Comparison of ENCODE assay signal across 27 mouse cellular contexts in genomic region chr1:172274547-172274946, GRCm38 (mm10). TPM values are rescaled to one million over a fixed set of nuclear protein-coding genes. Genes with fewer than 3 reads are reported as not detected.
"Had no signal": no experiment of that assay in that cellular context is flagged by ENCODE, and none has a peak within 500 bp of the region (broad histone marks: within the 10 kb centered on the region; RNA-seq: fewer than 3 reads in every experiment).

No protein-coding gene starts in this region.

- ATAC-seq: midbrain, embryonic 15.5 days had no signal

- H3K27ac ChIP-seq: limb, embryonic 10.5 days; limb, embryonic 13.5 days; liver, embryonic 15.5 days; midbrain, embryonic 12.5 days; midbrain, embryonic 15.5 days; neural tube, embryonic 12.5 days; neural tube, embryonic 15.5 days; stomach, postnatal 0 days had no signal

- H3K4me2 ChIP-seq: limb, embryonic 13.5 days; liver, embryonic 15.5 days; midbrain, embryonic 12.5 days; midbrain, embryonic 15.5 days; neural tube, embryonic 12.5 days; neural tube, embryonic 15.5 days had no signal

- H3K9ac ChIP-seq: limb, embryonic 13.5 days; liver, embryonic 15.5 days; midbrain, embryonic 12.5 days; midbrain, embryonic 15.5 days; neural tube, embryonic 12.5 days; neural tube, embryonic 15.5 days had no signal

- H3K4me1 ChIP-seq: liver, embryonic 15.5 days had no signal

- H3K4me3 ChIP-seq: limb, embryonic 10.5 days; limb, embryonic 13.5 days; liver, embryonic 15.5 days; midbrain, embryonic 12.5 days; midbrain, embryonic 15.5 days; neural tube, embryonic 12.5 days; neural tube, embryonic 15.5 days had no signal

- H3K36me3 ChIP-seq: limb, embryonic 10.5 days; limb, embryonic 13.5 days; liver, embryonic 15.5 days; midbrain, embryonic 12.5 days; midbrain, embryonic 15.5 days; neural tube, embryonic 12.5 days; neural tube, embryonic 15.5 days had no signal

- DNase-seq: kidney, postnatal 14 days; liver; lung, adult 2 months; lung, postnatal 14 days; lung, postnatal 4 days; right cerebral cortex, adult 18-20 months; right cerebral cortex, postnatal 14 days; right cerebral cortex, postnatal 4 days; thymus, adult 2 months; thymus, postnatal 14 days; thymus, postnatal 4 days had no signal

- H3K27me3 ChIP-seq: limb, embryonic 13.5 days; liver, embryonic 15.5 days; midbrain, embryonic 15.5 days; neural tube, embryonic 12.5 days; neural tube, embryonic 15.5 days had no signal

- H3K9me3 ChIP-seq: limb, embryonic 10.5 days; limb, embryonic 13.5 days; liver, embryonic 15.5 days; midbrain, embryonic 12.5 days; midbrain, embryonic 15.5 days; neural tube, embryonic 12.5 days; neural tube, embryonic 15.5 days had no signal

RNA-seq across cellular contexts. Expression of gene Atp1a4, which starts 16.3 kb away (rescaled TPM):
- total RNA-seq: layer of hippocampus, adult 18-20 months; layer of hippocampus, postnatal 14 days; left cerebral cortex, adult 18-20 months; left cerebral cortex, postnatal 25 days; megakaryocyte progenitor cell, adult 5-6 weeks had no signal
- polyA plus RNA-seq: kidney, embryonic 16.5 days; limb, embryonic 10.5 days; limb, embryonic 13.5 days; lung, embryonic 16.5 days; midbrain, embryonic 12.5 days; midbrain, embryonic 15.5 days; neural tube, embryonic 12.5 days; neural tube, embryonic 15.5 days; stomach, embryonic 14.5 days; stomach, postnatal 0 days had no signal

RNA-seq across cellular contexts. Expression of gene Atp1a2, which starts 23.3 kb away (rescaled TPM):
- total RNA-seq: megakaryocyte progenitor cell, adult 5-6 weeks had no signal

RNA-seq across cellular contexts. Expression of gene Kcnj9, which starts 54.6 kb away (rescaled TPM):
- total RNA-seq: megakaryocyte progenitor cell, adult 5-6 weeks had no signal
- polyA plus RNA-seq: kidney, embryonic 16.5 days; limb, embryonic 10.5 days; liver, embryonic 15.5 days; lung, adult 2 months; lung, embryonic 16.5 days; stomach, embryonic 14.5 days had no signal

RNA-seq across cellular contexts. Expression of gene Casq1, which starts 54.9 kb away (rescaled TPM):
- total RNA-seq: megakaryocyte progenitor cell, adult 5-6 weeks had no signal
